Mouse (Mus musculus): ENCODE measurements around the gene Lama5.

The Lama5 gene

DNA sequence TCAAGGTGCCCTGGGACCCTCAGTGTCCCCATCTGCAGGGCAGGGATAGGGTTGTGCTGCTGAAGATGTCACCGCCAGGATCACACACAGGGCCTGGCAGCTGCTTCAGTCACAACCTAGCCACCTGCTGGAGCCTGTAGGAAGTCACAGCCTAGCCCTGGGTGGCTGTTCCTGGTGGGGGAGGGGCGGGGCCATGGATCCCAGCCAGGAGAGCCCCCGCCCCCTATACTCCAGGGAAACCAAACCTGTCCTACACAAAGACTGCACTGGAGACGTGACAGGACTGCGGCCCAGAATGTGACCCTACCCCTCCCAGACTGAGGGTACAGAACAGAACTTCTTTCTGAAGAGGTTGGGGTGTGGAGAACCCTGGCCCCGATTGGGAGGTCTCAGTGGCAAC is 3.4 kb downstream of the Lama5 start:
- DNase-seq: peak; percentile 56

- DNase-seq: peak; percentile 34
Measured at GRCm38 (mm10) chr2:180221051-180221450, 4.6 kb downstream of the Lama5 start.

GRCm38 (mm10) chr2:180220165-180220564 is 5.5 kb downstream of the Lama5 start:
- DNase-seq: peak; percentile 50

DNA sequence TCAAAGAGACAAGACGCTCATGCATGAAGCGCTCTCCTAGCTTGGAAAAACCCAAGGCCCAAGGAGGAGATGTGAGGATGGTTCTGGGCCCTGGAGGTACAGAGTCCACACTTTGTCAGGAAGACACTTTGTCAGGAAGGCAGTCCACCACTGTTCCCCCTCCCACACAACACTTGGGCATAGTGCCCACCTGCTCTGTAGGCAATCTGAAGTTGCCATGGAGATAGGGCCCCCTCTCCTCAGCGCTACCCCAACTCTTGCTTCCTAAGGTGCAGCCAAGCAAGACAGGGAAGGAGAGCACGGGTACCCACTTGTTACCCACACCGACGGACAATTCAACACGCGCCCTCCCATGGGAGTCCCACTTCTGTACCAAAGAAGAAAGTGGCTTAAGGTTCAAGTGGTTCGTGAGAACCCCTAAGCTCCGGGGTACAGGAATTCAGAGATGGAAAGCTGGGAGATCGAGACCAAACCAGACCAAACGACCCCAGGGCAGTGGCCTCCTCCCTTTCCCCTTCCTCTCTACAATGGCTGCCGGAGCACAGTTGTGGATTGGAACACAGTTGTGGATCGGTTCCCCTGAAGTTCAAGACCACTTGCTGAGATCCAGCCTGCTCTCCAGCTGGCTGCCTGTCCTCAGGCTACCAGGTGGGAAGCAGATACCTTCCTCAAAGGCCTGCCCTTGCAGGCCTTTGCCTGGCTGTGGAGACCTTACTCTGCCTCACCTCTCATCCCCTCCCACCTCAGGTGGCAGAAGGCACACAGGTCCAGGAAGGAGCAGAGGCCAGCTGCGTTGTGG is 6.3 kb downstream of the Lama5 start:
- no peak for DNase-seq

GRCm38 (mm10) chr2:180218677-180219076 is 7.0 kb downstream of the Lama5 start:
- DNase-seq: peak; percentile 64

DNA sequence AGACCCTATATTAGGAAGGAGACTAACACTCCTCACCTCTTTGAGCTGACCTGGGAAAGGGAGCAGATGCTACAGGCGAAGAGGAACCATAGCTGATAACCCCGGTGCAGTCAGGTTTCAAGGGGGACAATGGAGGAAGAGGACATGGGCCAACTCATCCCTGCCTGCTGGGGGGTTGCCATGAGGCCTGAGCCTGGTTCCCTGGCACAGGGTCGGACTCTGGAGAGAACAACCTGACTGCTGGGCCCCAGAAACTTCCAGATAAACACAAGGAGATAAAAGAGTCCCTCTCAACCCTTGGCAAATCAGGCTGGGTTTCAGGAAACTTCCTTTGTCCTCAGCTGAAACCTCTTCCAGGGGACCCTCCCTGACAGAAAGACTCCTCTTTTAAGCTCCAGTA is 7.4 kb downstream of the Lama5 start:
- no peak for DNase-seq

DNA sequence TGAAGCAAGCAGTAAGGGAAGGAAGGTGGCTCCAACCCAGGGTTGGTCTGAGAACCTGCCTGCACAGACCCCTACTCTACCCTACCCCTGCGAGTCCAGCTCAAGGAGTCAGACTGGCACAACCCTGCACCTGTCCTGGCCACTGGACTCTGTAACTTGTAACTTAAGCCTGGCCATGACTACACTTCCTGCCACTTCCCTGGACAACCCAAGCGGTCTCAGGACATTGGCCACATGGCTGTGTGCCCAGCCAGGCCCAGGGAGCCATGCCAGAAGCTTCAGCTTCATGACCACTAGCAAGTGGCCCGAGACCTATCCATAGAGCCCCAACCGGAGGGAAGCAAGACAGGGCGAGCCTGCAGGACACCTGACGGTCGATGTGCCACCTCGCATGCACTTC is 8.1 kb downstream of the Lama5 start:
- DNase-seq: peak; percentile 97

GRCm38 (mm10) chr2:180216921-180217320 is 8.7 kb downstream of the Lama5 start:
- DNase-seq: no peak

- peak; percentile 65 for DNase-seq
Measured at GRCm38 (mm10) chr2:180215951-180216350, 9.7 kb downstream of the Lama5 start.

- peak; percentile 68 for DNase-seq
Measured at GRCm38 (mm10) chr2:180215011-180215461, 10.6 kb downstream of the Lama5 start.

- peak; percentile 76 for DNase-seq
Measured at GRCm38 (mm10) chr2:180214352-180214978, 11.2 kb downstream of the Lama5 start.

GRCm38 (mm10) chr2:180212255-180212654 is 13.4 kb downstream of the Lama5 start:
- no peak for DNase-seq

GRCm38 (mm10) chr2:180208976-180209375 is 16.7 kb downstream of the Lama5 start:
- DNase-seq: no peak

DNA sequence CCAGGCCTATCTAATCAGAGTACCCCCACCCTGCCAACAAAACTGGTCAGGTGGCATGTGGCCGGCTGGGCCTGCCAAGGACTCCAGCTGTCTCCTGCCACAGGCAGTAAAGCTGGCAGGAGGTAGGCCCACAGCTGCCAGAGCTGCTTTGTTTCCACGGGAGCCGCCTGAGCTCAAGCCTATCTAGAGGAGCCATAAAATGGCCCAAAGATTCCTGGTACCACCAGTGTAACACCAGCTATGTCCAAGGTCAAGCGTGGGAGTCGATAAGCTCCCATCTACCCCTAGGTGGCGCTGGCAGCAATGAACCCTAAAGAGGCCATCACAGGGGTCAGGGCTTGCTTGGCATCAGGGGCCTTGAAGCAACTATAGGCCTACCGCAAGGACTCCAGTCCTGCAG is 17.8 kb downstream of the Lama5 start:
- peak; percentile 76 for DNase-seq

- DNase-seq: no peak
Measured at GRCm38 (mm10) chr2:180205956-180206280, 19.7 kb downstream of the Lama5 start.

- DNase-seq: no peak
Measured at GRCm38 (mm10) chr2:180205083-180205955, 20.3 kb downstream of the Lama5 start.

GRCm38 (mm10) chr2:180204501-180204900 is 21.2 kb downstream of the Lama5 start:
- DNase-seq: no peak

DNA sequence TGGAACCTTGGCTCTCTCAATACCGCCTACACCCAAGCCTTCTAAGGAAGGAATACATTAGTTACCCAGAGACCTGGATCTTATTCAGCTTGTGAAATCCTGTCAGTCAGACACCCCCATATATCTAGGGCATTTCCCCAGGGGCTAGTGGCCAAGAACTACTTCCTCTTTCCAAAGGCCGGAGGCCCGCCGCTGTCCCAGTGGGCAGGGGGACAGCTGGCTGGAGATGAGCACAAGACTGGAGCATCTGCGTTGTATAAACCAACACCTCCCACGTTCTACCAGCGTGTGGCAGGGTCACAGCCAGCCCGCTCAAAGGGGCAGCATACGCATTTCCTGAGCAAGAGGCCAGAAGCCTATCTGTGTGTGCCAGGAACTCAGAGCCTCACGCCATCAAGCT is 22.9 kb downstream of the Lama5 start:
- no peak for DNase-seq

DNA sequence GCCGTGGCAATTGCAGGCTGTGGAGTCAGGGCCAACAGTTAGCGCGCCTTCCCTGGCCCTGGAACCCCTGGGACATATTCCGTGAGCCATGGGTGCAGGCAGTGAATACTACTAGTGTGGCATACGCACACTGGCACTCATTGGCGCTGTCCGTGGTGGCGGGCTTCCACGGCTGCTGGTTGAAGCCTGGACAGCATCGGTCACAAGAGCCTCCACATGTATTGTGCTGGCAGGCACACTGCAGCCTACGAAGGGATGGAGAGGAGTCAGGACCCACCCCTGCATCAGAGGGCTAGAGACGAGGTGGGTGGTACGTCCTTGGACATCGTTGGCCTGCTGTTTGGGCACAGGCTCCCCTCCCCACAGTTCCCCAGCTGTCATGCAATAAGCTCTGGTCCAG is 23.4 kb downstream of the Lama5 start:
- DNase-seq: no peak

DNA sequence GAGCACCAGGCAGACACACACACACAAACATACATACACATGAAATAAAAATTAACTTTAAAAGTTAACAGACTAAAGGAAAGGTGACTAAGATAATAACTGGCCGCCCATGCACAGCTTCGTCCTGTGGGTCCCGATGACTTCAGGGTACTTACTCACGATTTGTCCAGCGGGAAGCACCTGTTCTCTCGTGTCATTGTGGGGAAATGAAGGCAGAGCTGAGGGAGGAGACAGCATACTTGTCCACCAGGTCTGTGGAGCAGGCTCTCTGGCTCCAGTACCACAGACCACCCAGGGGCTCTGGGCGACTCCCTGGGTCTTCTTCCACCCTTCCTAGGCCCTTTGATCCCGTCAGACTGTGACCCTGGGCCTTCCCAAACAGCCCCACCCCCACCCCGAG is 24.4 kb downstream of the Lama5 start:
- DNase-seq: no peak

DNA sequence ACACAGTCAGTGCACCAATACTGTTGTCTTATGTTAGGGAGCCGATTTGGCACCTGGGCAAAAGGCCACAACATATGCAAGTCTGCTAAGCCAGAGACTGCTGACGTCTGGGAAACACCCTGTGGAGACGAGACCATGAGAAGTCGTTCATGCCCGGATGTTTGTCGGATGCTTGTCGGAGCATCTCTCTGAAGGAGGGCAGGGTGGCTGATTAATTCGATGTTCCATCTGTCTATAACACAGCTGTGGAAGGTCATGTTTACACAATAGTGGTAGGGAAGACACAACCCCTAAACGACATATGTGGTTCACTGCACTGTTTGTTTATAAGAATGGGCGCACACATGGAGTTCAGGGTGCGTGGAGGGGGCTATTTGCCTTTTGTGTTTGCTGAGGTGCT is 25.0 kb downstream of the Lama5 start:
- no peak for DNase-seq

DNA sequence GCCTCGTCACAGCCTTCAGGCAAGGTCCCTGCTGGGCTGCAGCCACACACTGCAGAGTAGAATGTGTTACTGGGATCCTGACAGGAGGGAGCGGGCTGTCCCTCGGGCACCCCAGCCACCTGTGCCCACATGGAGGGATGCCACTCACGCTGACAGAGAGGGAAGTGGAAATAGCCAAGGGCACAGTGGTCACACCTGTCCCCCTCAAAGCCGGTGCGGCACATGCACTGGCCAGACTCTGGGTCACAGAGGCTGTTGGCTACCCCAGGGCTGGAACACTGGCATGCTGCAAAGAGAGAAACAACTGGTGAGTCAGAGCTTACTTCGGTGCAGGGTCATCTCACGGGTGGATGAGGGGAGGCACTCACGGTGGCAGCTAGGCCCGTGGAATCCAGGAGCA is 26.9 kb downstream of the Lama5 start:
- no peak for DNase-seq

GRCm38 (mm10) chr2:180197323-180198037 is 28.2 kb downstream of the Lama5 start:
- no peak for DNase-seq

All from kidney, adult 18-20 months (tissue).